8 mouse cellular contexts compared by ENCODE assay signal in genomic region chr10:93309131-93309933, GRCm38 (mm10). TPM values are rescaled to one million over a fixed set of nuclear protein-coding genes. Genes with fewer than 3 reads are reported as not detected.
A peak's percentile ranks its signal among the peaks of the same experiment; 100 is the strongest.
DNase-seq lines count a peak whose midpoint lies in the region; ATAC-seq lines count a peak whose summit lies in the region.

No protein-coding gene starts in this region.

- no peaks in the 10 kb centered on the region for H3K9me3 ChIP-seq in forebrain, embryonic 10.5 days

- WGBS in forebrain, embryonic 10.5 days = under 1% methylated on average over 20 of the region's 23 CpGs

- peaks cover 36% of the 10 kb centered on the region for H3K4me1 ChIP-seq in forebrain, embryonic 10.5 days

- H3K36me3 ChIP-seq in forebrain, embryonic 10.5 days (replicated peaks) = no peaks in the 10 kb centered on the region

- intact Hi-C loops in heart, postnatal 36 days (cut with DNase I) = loop anchor here (1.0 to 2.0 kb wide), 2 partner anchors 15 to 27 kb away; no protein-coding TSS in a partner anchor
- intact Hi-C loops in left cerebral cortex, postnatal 10 days (cut with DNase I) = no loop called here

- H3K27ac ChIP-seq in forebrain, embryonic 10.5 days = peak overlapping the region; percentile 91

- DNase-seq in CD4-positive helper T cell, adult 2 months (ENCODE audit: low read depth, low spot score) = peak; percentile 84
- DNase-seq in NIH3T3 (ENCODE audit: low read depth) = peak; percentile 79
- DNase-seq in forebrain, embryonic 10.5 days (ENCODE audit: extremely low spot score, low spot score) = peak; percentile 64
- peak; percentile 62 to 64 for DNase-seq in heart, postnatal 36 days
- DNase-seq in left cerebral cortex, postnatal 10 days (ENCODE audit: extremely low spot score in 1 of 2, low spot score in 2 of 2) = peak; percentile 59 to 70
- peak; percentile 38 for DNase-seq in right cerebral cortex, postnatal 14 days
- DNase-seq in cerebellum, adult 18-20 months = no peak

- H3K4me3 ChIP-seq in forebrain, embryonic 10.5 days = peak overlapping the region; percentile 74

- peaks cover 31% of the 10 kb centered on the region for H3K27me3 ChIP-seq in forebrain, embryonic 10.5 days (ENCODE audit: poor library complexity, severe bottlenecking)

- 0 out of 2 replicates have a peak, but pooled peaks have one; percentile 49 for ATAC-seq in megakaryocyte, adult 5-6 weeks (ENCODE audit: poor library complexity, severe bottlenecking)

RNA-seq across cellular contexts. Expression of gene Elk3, which starts 1.6 kb away (rescaled TPM):
- 13.1 and 14.5 TPM in 2 replicates for polyA plus RNA-seq in forebrain, embryonic 10.5 days (2016; fragmentation: Nextera tagmentation; extraction: Ambion mirVana)
- 10 to 100 TPM; 42.0 to 53.5 TPM for total RNA-seq in heart, postnatal 36 days (2021)
- 10 to 100 TPM; 10.6 to 13.9 TPM for total RNA-seq in left cerebral cortex, postnatal 10 days (2021)
- total RNA-seq in megakaryocyte, adult 5-6 weeks (2015) = 27.1 and 29.4 TPM in 2 replicates
- 19.8 and 22.6 TPM in 2 replicates for total RNA-seq in megakaryocyte, adult 5-6 weeks (2017)

Comparison
In these comparisons a context has a peak if more than half of its experiments do, and no peak if none do; other contexts are left out.
1. DNase-seq: peak in CD4-positive helper T cell, adult 2 months (single experiment), NIH3T3 (single experiment), forebrain, embryonic 10.5 days (single experiment), heart, postnatal 36 days (2 of 2), left cerebral cortex, postnatal 10 days (2 of 2) and right cerebral cortex, postnatal 14 days (single experiment); none in cerebellum, adult 18-20 months (0 of 2).